Mouse (Mus musculus) embryonic facial prominence, embryonic 13.5 days (tissue): ENCODE data around the gene Clec9a. TPM values are rescaled to one million over a fixed set of nuclear protein-coding genes. Genes with fewer than 3 reads are reported as not detected.

Source experiments
- ATAC-seq: fragments of 200-750 bp; cut with Nextera tagmentation; 2 replicates; pipeline ENCODE4 v1.8.0; 2017; ENCODE audit warnings: low read depth; ENCODE audit not compliant: insufficient number of reproducible peaks, insufficient read depth, low FRiP score, low TSS enrichment
- H3K27ac ChIP-seq: fragments of 300-500 bp; sonication (generic); 2 replicates; pipeline ENCODE4 v1.5.1; 2015; ENCODE audit warnings: moderate library complexity, mild to moderate bottlenecking, inconsistent platforms
- H3K27me3 ChIP-seq: fragments of 300-500 bp; sonication (generic); 2 replicates; pipeline ENCODE4 v1.6.1; 2015; ENCODE audit warnings: mild to moderate bottlenecking, inconsistent platforms
- H3K36me3 ChIP-seq: fragments of 300-500 bp; sonication (generic); 2 replicates; pipeline ENCODE4 v1.6.1; 2015; ENCODE audit warnings: mild to moderate bottlenecking, inconsistent platforms
- H3K4me1 ChIP-seq: fragments of 300-500 bp; sonication (generic); 2 replicates; pipeline ENCODE4 v1.6.1; 2015; ENCODE audit warnings: inconsistent platforms
- H3K4me2 ChIP-seq: fragments of 300-500 bp; sonication (generic); 2 replicates; pipeline ENCODE4 v1.6.1; 2015; ENCODE audit warnings: moderate library complexity, mild to moderate bottlenecking, inconsistent platforms
- H3K4me3 ChIP-seq: fragments of 300-500 bp; sonication (generic); 2 replicates; pipeline ENCODE4 v1.5.1; 2015; ENCODE audit warnings: mild to moderate bottlenecking, inconsistent platforms
- H3K9ac ChIP-seq: fragments of 300-500 bp; sonication (generic); 2 replicates; pipeline ENCODE4 v1.6.1; 2015; ENCODE audit warnings: mild to moderate bottlenecking, inconsistent platforms
- H3K9me3 ChIP-seq: fragments of 300-500 bp; sonication (generic); 2 replicates; pipeline ENCODE4 v1.6.1; 2016; ENCODE audit warnings: inconsistent platforms
- WGBS: fragments of 180-500 bp; shearing (Covaris S2); methylation state at CpG from one replicate; pipeline ENCODE4 v1.1.7; 2015; ENCODE audit warnings: mixed read lengths; 5-methylcytosine and 5-hydroxymethylcytosine counted together
- polyA plus RNA-seq: library from polyadenylated mRNA; unstranded; fragments of >200 nt; fragmentation: Nextera tagmentation; extraction: Ambion mirVana; gene quantifications from 2 replicates; pipeline ENCODE4 v1.2.1, GENCODE M21; 2015

Gene Clec9a
- polyA plus RNA-seq = 0.06 and 0.08 TPM in 2 replicates

DNA sequence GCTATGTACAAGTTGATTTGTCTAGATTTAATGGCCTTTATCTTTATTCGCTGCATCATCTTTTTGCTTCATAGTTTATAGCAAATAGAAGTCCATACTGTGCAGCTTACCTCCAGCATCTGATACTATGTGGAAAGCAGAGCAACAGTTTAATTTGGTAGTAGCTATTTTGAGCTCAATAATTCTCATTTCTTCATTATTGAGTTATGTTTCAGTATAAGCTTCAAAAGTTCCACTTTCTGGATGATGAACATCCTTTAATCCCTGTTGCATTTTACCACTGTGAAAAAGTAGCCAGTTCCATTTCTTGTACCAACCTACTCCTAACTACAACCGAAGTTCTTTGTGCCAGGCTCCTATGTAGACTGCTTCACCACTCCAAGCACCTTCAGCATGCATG is at the start of gene Clec9a:
Gene Clec9a (plus strand): TSS at position 301 of the 400 bp plus-strand sequence.
- H3K4me3 ChIP-seq = no peak within 1 kb of the TSS
- 85% methylated on average over 2 of the region's 2 CpGs for WGBS

GRCm38 (mm10) chr6:129359515-129359914 is 49.1 kb upstream of the Clec9a start:
- WGBS = 89% methylated on average over 2 of the region's 2 CpGs
- no peaks in the 10 kb centered on the region for H3K9me3 ChIP-seq

More for the DNA sequence above, at the start of gene Clec9a:
- Histone ChIP-seq H3K27me3 (no peaks in the 10 kb centered on the region), H3K9me3 (no peaks in the 10 kb centered on the region), H3K27ac (no peak within 1 kb of the TSS), H3K36me3 (no peaks in the 10 kb centered on the region), H3K4me1 (no peaks in the 10 kb centered on the region), H3K9ac (no peak within 1 kb of the TSS), H3K4me2 (no peak within 1 kb of the TSS)
- ATAC-seq = no peak

DNA sequence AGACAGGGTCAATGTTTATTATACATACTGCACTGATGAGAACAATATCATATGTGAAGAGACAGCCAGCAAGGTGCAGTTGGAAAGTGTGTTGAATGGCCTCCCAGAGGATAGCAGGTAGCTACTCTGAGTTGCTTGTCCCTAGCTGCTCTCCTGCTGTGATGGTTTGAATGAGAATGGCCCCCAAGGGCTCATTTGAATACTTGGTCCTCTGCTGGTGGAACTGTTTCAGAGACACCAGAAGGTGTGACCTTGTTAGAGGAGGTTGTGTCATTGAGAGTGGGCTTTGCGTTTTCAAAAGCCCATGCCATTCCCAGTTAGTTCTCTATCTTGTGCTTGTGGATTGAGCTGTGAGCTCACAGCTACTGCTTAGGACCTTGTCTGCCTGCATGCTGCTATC is 44.7 kb upstream of the Clec9a start:
- ATAC-seq = no peak

More at GRCm38 (mm10) chr6:129359515-129359914, 49.1 kb upstream of the Clec9a start:
- Histone ChIP-seq H3K27ac (no peak overlapping the region), H3K36me3 (no peaks in the 10 kb centered on the region), H3K9ac (no peak overlapping the region), H3K4me1 (no peaks in the 10 kb centered on the region), H3K4me3 (no peak overlapping the region), H3K27me3 (no peaks in the 10 kb centered on the region), H3K4me2 (no peak overlapping the region)
- ATAC-seq = no peak

DNA sequence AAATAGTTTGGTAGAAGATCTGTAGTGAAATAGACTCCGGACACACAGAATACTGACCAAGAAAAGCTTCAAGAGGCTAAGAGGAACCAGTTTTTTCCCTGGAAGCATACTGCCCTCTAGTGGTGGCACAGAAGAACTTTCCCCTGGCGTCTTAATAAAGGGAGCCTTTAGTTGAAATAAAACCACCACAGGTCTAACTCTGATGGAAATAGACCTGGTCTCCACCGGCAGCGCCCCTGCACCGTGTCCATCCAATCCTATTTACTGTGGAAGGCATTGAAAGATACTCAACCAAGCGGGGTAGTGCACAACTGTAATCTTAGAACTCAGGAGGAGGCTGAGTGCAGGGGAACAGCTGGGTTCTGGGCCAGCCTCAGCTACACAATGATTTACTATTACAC is 42.7 kb upstream of the Clec9a start:
- ATAC-seq = no peak
- no peaks in the 10 kb centered on the region for H3K9me3 ChIP-seq
- WGBS = 16% methylated on average over 6 of the region's 6 CpGs
- no peaks in the 10 kb centered on the region for H3K36me3 ChIP-seq
- no peak overlapping the region for H3K4me2 ChIP-seq
- no peak overlapping the region for H3K4me3 ChIP-seq
- no peak overlapping the region for H3K9ac ChIP-seq
- H3K27me3 ChIP-seq = no peaks in the 10 kb centered on the region
- no peaks in the 10 kb centered on the region for H3K4me1 ChIP-seq
- no peak overlapping the region for H3K27ac ChIP-seq

More for the DNA sequence above, 44.7 kb upstream of the Clec9a start:
- Histone ChIP-seq H3K36me3 (no peaks in the 10 kb centered on the region), H3K4me3 (no peak overlapping the region), H3K4me2 (no peak overlapping the region), H3K4me1 (no peaks in the 10 kb centered on the region), H3K27ac (no peak overlapping the region), H3K9me3 (no peaks in the 10 kb centered on the region), H3K27me3 (no peaks in the 10 kb centered on the region), H3K9ac (no peak overlapping the region)
- WGBS = 21% methylated on average over 1 of the region's 1 CpGs

- Histone ChIP-seq H3K9me3 (no peaks in the 10 kb centered on the region), H3K4me3 (no peak overlapping the region), H3K36me3 (no peaks in the 10 kb centered on the region), H3K27ac (no peak overlapping the region), H3K4me1 (no peaks in the 10 kb centered on the region), H3K4me2 (no peak overlapping the region), H3K9ac (no peak overlapping the region), H3K27me3 (no peaks in the 10 kb centered on the region)
- ATAC-seq = no peak
- WGBS = 53% methylated on average over 7 of the region's 7 CpGs
Observed at GRCm38 (mm10) chr6:129369374-129370132, 39.1 kb upstream of the Clec9a start.

DNA sequence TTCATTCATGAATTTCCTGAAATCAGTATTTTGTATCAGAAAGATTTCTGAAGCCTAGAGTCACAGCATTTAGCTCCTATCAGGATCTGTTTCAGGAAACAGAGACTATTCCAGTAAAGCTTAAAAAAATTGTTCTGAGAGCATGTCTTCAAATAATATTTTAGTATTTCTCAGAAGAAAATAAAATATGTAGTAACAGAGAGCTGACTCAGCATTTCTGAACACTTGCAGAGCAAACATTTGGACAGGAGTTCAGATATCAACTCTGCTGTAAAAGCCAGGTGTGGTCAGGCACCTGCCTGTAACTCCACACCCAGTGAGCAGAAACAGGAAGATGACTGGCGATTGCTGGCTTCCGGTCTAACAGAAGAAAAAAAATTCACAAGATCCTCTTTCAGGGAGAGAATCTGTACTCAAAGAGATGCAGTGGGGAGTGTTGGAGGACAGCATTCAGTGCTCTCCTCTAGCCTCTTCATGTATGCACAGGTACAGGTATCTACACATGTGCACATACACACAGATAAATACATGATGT is 33.7 kb upstream of the Clec9a start:
- no peaks in the 10 kb centered on the region for H3K36me3 ChIP-seq
- 83% methylated on average over 2 of the region's 2 CpGs for WGBS
- H3K9me3 ChIP-seq = no peaks in the 10 kb centered on the region
- H3K4me2 ChIP-seq = no peak overlapping the region
- no peaks in the 10 kb centered on the region for H3K4me1 ChIP-seq
- no peak overlapping the region for H3K9ac ChIP-seq
- ATAC-seq = no peak
- no peak overlapping the region for H3K4me3 ChIP-seq
- no peaks in the 10 kb centered on the region for H3K27me3 ChIP-seq
- H3K27ac ChIP-seq = no peak overlapping the region

DNA sequence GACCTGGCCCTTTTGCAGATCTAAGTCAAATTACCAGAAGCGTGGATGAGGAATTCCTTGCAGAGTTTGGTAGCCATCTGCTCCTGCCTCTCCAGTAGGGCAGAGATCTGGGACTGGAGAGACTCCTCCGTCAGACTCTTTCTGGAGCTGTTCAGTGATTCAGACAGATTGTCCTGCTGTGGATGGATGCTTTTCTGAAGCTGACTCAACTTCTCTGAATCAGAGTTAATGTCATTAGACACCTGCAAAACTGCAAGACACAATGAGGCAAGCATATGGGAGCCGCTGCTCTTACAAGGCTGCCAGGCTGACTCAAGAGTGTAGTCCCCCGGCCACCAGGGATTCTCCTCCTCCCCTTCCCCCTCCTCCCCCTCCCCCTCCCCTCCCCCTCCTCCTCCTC is 28.2 kb upstream of the Clec9a start:
- no peak for ATAC-seq
- Histone ChIP-seq H3K4me2 (no peak overlapping the region), H3K9me3 (no peaks in the 10 kb centered on the region), H3K27ac (no peak overlapping the region), H3K36me3 (no peaks in the 10 kb centered on the region), H3K9ac (no peak overlapping the region), H3K4me1 (no peaks in the 10 kb centered on the region), H3K4me3 (no peak overlapping the region), H3K27me3 (no peaks in the 10 kb centered on the region)
- 70% methylated on average over 4 of the region's 4 CpGs for WGBS

GRCm38 (mm10) chr6:129381736-129382135 is 26.9 kb upstream of the Clec9a start:
- ATAC-seq = no peak
- Histone ChIP-seq H3K27ac (no peak overlapping the region), H3K4me2 (no peak overlapping the region), H3K27me3 (no peaks in the 10 kb centered on the region), H3K36me3 (no peaks in the 10 kb centered on the region), H3K9me3 (no peaks in the 10 kb centered on the region), H3K9ac (no peak overlapping the region), H3K4me3 (no peak overlapping the region), H3K4me1 (no peaks in the 10 kb centered on the region)
- WGBS = 71% methylated on average over 1 of the region's 1 CpGs

DNA sequence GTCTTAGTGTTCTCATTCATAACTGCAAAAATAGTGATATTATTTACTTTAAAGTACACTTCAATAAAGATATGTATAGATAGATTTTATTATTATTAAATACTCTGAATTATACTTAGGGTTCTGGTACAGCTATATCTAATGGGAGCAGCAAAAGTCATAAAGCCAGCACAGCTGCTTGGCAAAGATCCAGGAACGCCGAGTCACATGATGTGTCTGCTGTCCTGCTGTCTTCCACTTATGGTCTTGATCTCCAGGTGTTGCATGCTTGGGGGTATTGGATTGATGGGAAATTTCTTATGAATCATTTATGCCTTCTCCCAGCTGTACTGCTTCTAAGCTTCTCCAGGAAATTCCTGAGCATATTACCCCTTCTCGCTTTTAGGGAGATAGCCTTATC is 25.2 kb upstream of the Clec9a start:
- Histone ChIP-seq H3K4me3 (no peak overlapping the region), H3K27ac (no peak overlapping the region), H3K36me3 (no peaks in the 10 kb centered on the region), H3K4me1 (no peaks in the 10 kb centered on the region), H3K27me3 (no peaks in the 10 kb centered on the region), H3K4me2 (no peak overlapping the region), H3K9ac (no peak overlapping the region), H3K9me3 (no peaks in the 10 kb centered on the region)
- 75% methylated on average over 3 of the region's 3 CpGs for WGBS
- no peak for ATAC-seq

- no peaks in the 10 kb centered on the region for H3K9me3 ChIP-seq
- no peak overlapping the region for H3K4me3 ChIP-seq
- no peak overlapping the region for H3K4me2 ChIP-seq
- ATAC-seq = no peak
- no peaks in the 10 kb centered on the region for H3K27me3 ChIP-seq
- no peak overlapping the region for H3K27ac ChIP-seq
- 88% methylated on average over 4 of the region's 4 CpGs for WGBS
- no peaks in the 10 kb centered on the region for H3K4me1 ChIP-seq
- H3K9ac ChIP-seq = no peak overlapping the region
- H3K36me3 ChIP-seq = no peaks in the 10 kb centered on the region
Observed at GRCm38 (mm10) chr6:129385000-129385399, 23.7 kb upstream of the Clec9a start.

GRCm38 (mm10) chr6:129385774-129386173 is 22.9 kb upstream of the Clec9a start, which contains the start of gene Clec12b:
Gene Clec12b, minus strand, starts transcription at chr6:129385874.
- H3K4me2 ChIP-seq = no peak within 1 kb of the TSS
- H3K27me3 ChIP-seq = no peaks in the 10 kb centered on the region
- H3K9ac ChIP-seq = no peak within 1 kb of the TSS
- no peak within 1 kb of the TSS for H3K27ac ChIP-seq
- H3K36me3 ChIP-seq = no peaks in the 10 kb centered on the region
- WGBS = 87% methylated on average over 2 of the region's 2 CpGs
- no peaks in the 10 kb centered on the region for H3K9me3 ChIP-seq
- no peaks in the 10 kb centered on the region for H3K4me1 ChIP-seq
- H3K4me3 ChIP-seq = no peak within 1 kb of the TSS
- no peak for ATAC-seq

- Histone ChIP-seq H3K4me3 (no peak overlapping the region), H3K36me3 (no peaks in the 10 kb centered on the region), H3K27ac (no peak overlapping the region), H3K9ac (no peak overlapping the region), H3K4me2 (no peak overlapping the region), H3K27me3 (no peaks in the 10 kb centered on the region), H3K4me1 (no peaks in the 10 kb centered on the region), H3K9me3 (no peaks in the 10 kb centered on the region)
- 26% methylated on average over 2 of the region's 2 CpGs for WGBS
- ATAC-seq = no peak
Observed at GRCm38 (mm10) chr6:129393087-129393720, 15.5 kb upstream of the Clec9a start.
